Mouse (Mus musculus): ENCODE measurements around the gene Tmem37.

DNA sequence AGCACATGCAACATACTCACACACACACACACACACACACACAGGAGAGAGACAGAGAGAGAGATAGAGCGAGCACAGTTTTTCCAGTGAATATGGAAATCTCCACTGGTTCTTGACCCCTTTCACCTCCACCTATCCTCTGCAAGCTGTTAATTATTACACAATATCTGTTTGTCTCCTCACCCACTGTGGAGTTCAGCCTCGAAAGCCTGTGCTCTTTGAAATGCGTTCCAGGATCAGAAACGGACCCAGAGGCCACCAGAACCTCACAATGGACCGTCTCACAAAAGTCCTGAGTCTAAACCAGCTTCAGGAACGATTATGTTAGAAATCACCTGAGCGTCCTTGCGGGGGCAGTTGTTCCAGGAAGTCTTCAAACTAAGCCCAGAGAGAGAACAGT lies 7.7 kb downstream of the Tmem37 start:
- no peak for TF ChIP-seq POLR2A (IDR thresholded peaks at IDR 0.05; ENCODE audit: insufficient read depth, low read depth, low read length)
- no peak for TF ChIP-seq CTCF (IDR thresholded peaks at IDR 0.05)
